Mouse (Mus musculus) intestine, embryonic 15.5 days (tissue): Measurements from ENCODE around the gene Hjurp. TPM values are rescaled to one million over a fixed set of nuclear protein-coding genes. Genes with fewer than 3 reads are reported as not detected.

Source experiments
- ATAC-seq: fragments of 200-750 bp; cut with Nextera tagmentation; 2 replicates; pipeline ENCODE4 v1.8.0; 2017; ENCODE audit warnings: moderate TSS enrichment, moderate library complexity
- H3K27ac ChIP-seq: fragments of 300-500 bp; sonication (generic); 2 replicates; pipeline ENCODE4 v1.5.1; 2015; ENCODE audit warnings: mild to moderate bottlenecking, inconsistent platforms
- H3K27me3 ChIP-seq: fragments of 300-500 bp; sonication (generic); replicated peaks from 2 replicates; pipeline ENCODE4 v1.6.1; 2015; ENCODE audit warnings: inconsistent platforms
- H3K36me3 ChIP-seq: fragments of 300-500 bp; sonication (generic); 2 replicates; pipeline ENCODE4 v1.6.1; 2015; ENCODE audit warnings: inconsistent platforms
- H3K4me1 ChIP-seq: fragments of 300-500 bp; sonication (generic); replicated peaks from 2 replicates; pipeline ENCODE4 v1.6.1; 2015; ENCODE audit warnings: inconsistent platforms
- H3K4me2 ChIP-seq: fragments of 300-500 bp; sonication (generic); replicated peaks from 2 replicates; pipeline ENCODE4 v1.6.1; 2015; ENCODE audit warnings: mild to moderate bottlenecking, inconsistent platforms
- H3K4me3 ChIP-seq: fragments of 300-500 bp; sonication (generic); replicated peaks from 2 replicates; pipeline ENCODE4 v1.5.1; 2015; ENCODE audit warnings: inconsistent platforms
- H3K9ac ChIP-seq: fragments of 300-500 bp; sonication (generic); 2 replicates; pipeline ENCODE4 v1.6.1; 2015; ENCODE audit warnings: inconsistent platforms
- H3K9me3 ChIP-seq: fragments of 300-500 bp; sonication (generic); 2 replicates; pipeline ENCODE4 v1.6.1; 2016; ENCODE audit warnings: inconsistent platforms
- WGBS: fragments of 180-500 bp; shearing (Covaris S2); methylation state at CpG from one replicate; pipeline ENCODE4 v1.1.7; 2015; 5-methylcytosine and 5-hydroxymethylcytosine counted together
- polyA plus RNA-seq: library from polyadenylated mRNA; unstranded; fragments of >200 nt; fragmentation: Nextera tagmentation; extraction: Ambion mirVana; gene quantifications from 2 replicates; pipeline ENCODE4 v1.2.1, GENCODE M21; 2015

Gene Hjurp
- polyA plus RNA-seq, 1 experiment from 2014 or later: 158 TPM

GRCm38 (mm10) chr1:88254793-88255465 is 22.5 kb downstream of the Hjurp start:
- Histone ChIP-seq H3K27ac (no peak overlapping the region), H3K36me3 (0 out of 2 replicates have a peak, but pooled peaks cover 1% of the 10 kb centered on the region), H3K9ac (no peak overlapping the region), H3K27me3 (no peaks in the 10 kb centered on the region), H3K9me3 (0 out of 2 replicates have a peak, but pooled peaks cover 9% of the 10 kb centered on the region), H3K4me3 (no peak overlapping the region), H3K4me2 (no peak overlapping the region), H3K4me1 (0 out of 2 replicates have a peak, but pooled peaks cover 8% of the 10 kb centered on the region)
- 84% methylated on average over 12 of the region's 12 CpGs for WGBS
- ATAC-seq: no peak

GRCm38 (mm10) chr1:88253540-88253939 is 23.9 kb downstream of the Hjurp start:
- Histone ChIP-seq H3K4me2 (no peak overlapping the region), H3K27ac (no peak overlapping the region), H3K9me3 (0 out of 2 replicates have a peak, but pooled peaks cover 9% of the 10 kb centered on the region), H3K36me3 (no peaks in the 10 kb centered on the region), H3K4me3 (no peak overlapping the region), H3K4me1 (no peaks in the 10 kb centered on the region), H3K27me3 (no peaks in the 10 kb centered on the region), H3K9ac (no peak overlapping the region)
- peak; percentile 36 for ATAC-seq
- WGBS: 71% methylated on average over 6 of the region's 6 CpGs

GRCm38 (mm10) chr1:88253106-88253505 is 24.3 kb downstream of the Hjurp start:
- no peak overlapping the region for H3K4me2 ChIP-seq

GRCm38 (mm10) chr1:88250023-88250422 is 27.4 kb downstream of the Hjurp start:
- 81% methylated on average over 5 of the region's 5 CpGs for whole genome bisulfite sequencing
- no peak for ATAC-seq

More at GRCm38 (mm10) chr1:88253106-88253505, 24.3 kb downstream of the Hjurp start:
- Histone ChIP-seq H3K9me3 (0 out of 2 replicates have a peak, but pooled peaks cover 9% of the 10 kb centered on the region), H3K4me1 (no peaks in the 10 kb centered on the region), H3K4me3 (no peak overlapping the region), H3K36me3 (no peaks in the 10 kb centered on the region), H3K9ac (no peak overlapping the region), H3K27ac (no peak overlapping the region), H3K27me3 (no peaks in the 10 kb centered on the region)
- 72% methylated on average over 8 of the region's 8 CpGs for WGBS
- ATAC-seq: peak; percentile 13

GRCm38 (mm10) chr1:88249596-88249995 is 27.8 kb downstream of the Hjurp start:
- Histone ChIP-seq H3K36me3 (no peaks in the 10 kb centered on the region), H3K4me2 (no peak overlapping the region), H3K4me1 (no peaks in the 10 kb centered on the region), H3K27me3 (no peaks in the 10 kb centered on the region), H3K27ac (no peak overlapping the region), H3K9me3 (peaks cover 3% of the 10 kb centered on the region; the same call in 1 of the 2 replicates), H3K9ac (no peak overlapping the region), H3K4me3 (no peak overlapping the region)
- WGBS: 78% methylated on average over 7 of the region's 7 CpGs
- no peak for ATAC-seq

More at GRCm38 (mm10) chr1:88250023-88250422, 27.4 kb downstream of the Hjurp start:
- Histone ChIP-seq H3K9me3 (peaks cover 5% of the 10 kb centered on the region; the same call in 1 of the 2 replicates), H3K4me3 (no peak overlapping the region), H3K4me2 (no peak overlapping the region), H3K9ac (no peak overlapping the region), H3K27me3 (no peaks in the 10 kb centered on the region), H3K36me3 (no peaks in the 10 kb centered on the region), H3K4me1 (no peaks in the 10 kb centered on the region), H3K27ac (no peak overlapping the region)

- H3K27ac ChIP-seq: no peak overlapping the region
- 70% methylated on average over 4 of the region's 4 CpGs for WGBS
- H3K9me3 ChIP-seq: peaks cover 8% of the 10 kb centered on the region; the same call in 1 of the 2 replicates
- H3K27me3 ChIP-seq: no peaks in the 10 kb centered on the region
- H3K4me1 ChIP-seq: no peaks in the 10 kb centered on the region
- ATAC-seq: no peak
- H3K9ac ChIP-seq: no peak overlapping the region
- H3K4me2 ChIP-seq: no peak overlapping the region
- no peak overlapping the region for H3K4me3 ChIP-seq
- no peaks in the 10 kb centered on the region for H3K36me3 ChIP-seq
Measured at GRCm38 (mm10) chr1:88248658-88249057, 28.8 kb downstream of the Hjurp start.

GRCm38 (mm10) chr1:88247660-88248059 is 29.8 kb downstream of the Hjurp start:
- H3K4me2 ChIP-seq: no peak overlapping the region
- WGBS: 53% methylated on average over 2 of the region's 2 CpGs
- no peaks in the 10 kb centered on the region for H3K36me3 ChIP-seq
- no peak overlapping the region for H3K27ac ChIP-seq
- ATAC-seq: no peak
- no peak overlapping the region for H3K4me3 ChIP-seq
- peaks cover 12% of the 10 kb centered on the region for H3K9me3 ChIP-seq
- no peaks in the 10 kb centered on the region for H3K4me1 ChIP-seq
- H3K27me3 ChIP-seq: no peaks in the 10 kb centered on the region
- no peak overlapping the region for H3K9ac ChIP-seq

- whole genome bisulfite sequencing: 49% methylated on average over 6 of the region's 6 CpGs
- Histone ChIP-seq H3K4me3 (no peak overlapping the region), H3K4me1 (no peaks in the 10 kb centered on the region), H3K9me3 (peaks cover 17% of the 10 kb centered on the region), H3K27me3 (no peaks in the 10 kb centered on the region), H3K27ac (no peak overlapping the region), H3K4me2 (no peak overlapping the region), H3K9ac (no peak overlapping the region), H3K36me3 (no peaks in the 10 kb centered on the region)
- no peak for ATAC-seq
Measured at GRCm38 (mm10) chr1:88246386-88246785, 31.0 kb downstream of the Hjurp start.

- Histone ChIP-seq H3K9ac (no peak overlapping the region), H3K4me2 (no peak overlapping the region), H3K4me1 (no peaks in the 10 kb centered on the region), H3K27me3 (no peaks in the 10 kb centered on the region), H3K4me3 (no peak overlapping the region), H3K9me3 (peaks cover 20% of the 10 kb centered on the region), H3K27ac (no peak overlapping the region), H3K36me3 (no peaks in the 10 kb centered on the region)
- WGBS: 79% methylated on average over 6 of the region's 6 CpGs
- ATAC-seq: 0 out of 2 replicates have a peak, but pooled peaks have one; percentile 3
Measured at GRCm38 (mm10) chr1:88245881-88246280, 31.6 kb downstream of the Hjurp start.

- no peaks in the 10 kb centered on the region for H3K4me1 ChIP-seq
- no peak overlapping the region for H3K9ac ChIP-seq
- H3K4me2 ChIP-seq: no peak overlapping the region
- peaks cover 33% of the 10 kb centered on the region for H3K9me3 ChIP-seq
- WGBS: 62% methylated on average over 5 of the region's 5 CpGs
- no peak overlapping the region for H3K4me3 ChIP-seq
- H3K36me3 ChIP-seq: no peaks in the 10 kb centered on the region
- H3K27me3 ChIP-seq: no peaks in the 10 kb centered on the region
- ATAC-seq: no peak
- no peak overlapping the region for H3K27ac ChIP-seq
Measured at GRCm38 (mm10) chr1:88243861-88244260, 33.6 kb downstream of the Hjurp start.

GRCm38 (mm10) chr1:88240579-88240978 is 36.9 kb downstream of the Hjurp start:
- H3K4me1 ChIP-seq: no peaks in the 10 kb centered on the region
- no peaks in the 10 kb centered on the region for H3K27me3 ChIP-seq
- no peak for ATAC-seq
- peaks cover 37% of the 10 kb centered on the region for H3K9me3 ChIP-seq
- no peak overlapping the region for H3K4me3 ChIP-seq
- no peaks in the 10 kb centered on the region for H3K36me3 ChIP-seq
- WGBS: 71% methylated on average over 4 of the region's 4 CpGs
- no peak overlapping the region for H3K27ac ChIP-seq
- H3K4me2 ChIP-seq: no peak overlapping the region
- no peak overlapping the region for H3K9ac ChIP-seq

- no peak for ATAC-seq
- WGBS: 70% methylated on average over 5 of the region's 5 CpGs
- H3K36me3 ChIP-seq: no peaks in the 10 kb centered on the region
- H3K27ac ChIP-seq: no peak overlapping the region
- no peaks in the 10 kb centered on the region for H3K4me1 ChIP-seq
- no peak overlapping the region for H3K9ac ChIP-seq
- peaks cover 40% of the 10 kb centered on the region for H3K9me3 ChIP-seq
- H3K4me3 ChIP-seq: no peak overlapping the region
- no peak overlapping the region for H3K4me2 ChIP-seq
- no peaks in the 10 kb centered on the region for H3K27me3 ChIP-seq
Measured at GRCm38 (mm10) chr1:88240072-88240471, 37.4 kb downstream of the Hjurp start.

GRCm38 (mm10) chr1:88238771-88239170 is 38.7 kb downstream of the Hjurp start:
- Histone ChIP-seq H3K27ac (no peak overlapping the region), H3K4me3 (no peak overlapping the region), H3K9ac (no peak overlapping the region), H3K9me3 (peaks cover 44% of the 10 kb centered on the region), H3K36me3 (no peaks in the 10 kb centered on the region), H3K27me3 (no peaks in the 10 kb centered on the region), H3K4me2 (no peak overlapping the region), H3K4me1 (no peaks in the 10 kb centered on the region)
- no peak for ATAC-seq
- WGBS: 71% methylated on average over 6 of the region's 6 CpGs
